Mouse (Mus musculus): ENCODE data around the gene Lrrtm4.

- TF ChIP-seq POLR2A (IDR thresholded peaks at IDR 0.05; ENCODE audit: low read depth, low read length), result no peak
- TF ChIP-seq CTCF (conservative IDR thresholded peaks at IDR 0.05; ENCODE audit: insufficient read depth, insufficient read length, low read depth, low read length), result no peak
These were observed 87.2 kb downstream of the Lrrtm4 start for GRCm38 (mm10) chr6:80105843-80106242.
